Mouse (Mus musculus) embryo, embryonic 11 days (tissue): ENCODE measurements around the gene Capn9.

Experiments
- DNase-seq: peaks from one replicate; pipeline ENCODE4 v3.0.0-alpha.2; 2015

Gene Capn9

GRCm38 (mm10) chr8:124648311-124648710, 72.4 kb downstream of the Capn9 start:
- DNase-seq, result peak; percentile 12

- DNase-seq, result no peak
These were observed 75.9 kb downstream of the Capn9 start for GRCm38 (mm10) chr8:124651776-124652175.

- peak; percentile 26 for DNase-seq
These were observed 76.6 kb downstream of the Capn9 start for GRCm38 (mm10) chr8:124652546-124652945.

GRCm38 (mm10) chr8:124653568-124654475, 77.9 kb downstream of the Capn9 start:
- peak; percentile 37 for DNase-seq

DNA sequence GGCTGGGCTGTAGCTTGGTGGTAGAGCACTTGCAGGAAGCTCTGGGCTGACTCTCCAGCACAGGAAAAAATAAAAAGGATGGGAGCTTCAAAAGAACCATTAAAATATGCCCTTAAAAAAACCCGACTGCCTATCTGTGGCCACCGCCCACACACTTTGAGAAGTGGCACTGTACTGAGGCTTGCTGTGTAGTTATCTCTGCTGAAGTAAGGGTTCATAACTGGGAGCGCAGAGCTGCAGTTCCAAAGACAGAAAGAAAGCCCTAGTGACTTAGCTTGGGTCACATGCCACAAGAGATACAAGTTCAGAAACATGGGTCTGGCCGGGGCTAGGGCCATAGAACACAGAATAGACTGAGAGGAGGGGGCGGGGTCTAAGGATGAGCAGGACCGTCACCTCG, 82.0 kb downstream of the Capn9 start:
- no peak for DNase-seq

GRCm38 (mm10) chr8:124658415-124658814, 82.5 kb downstream of the Capn9 start:
- no peak for DNase-seq

GRCm38 (mm10) chr8:124661781-124662180, 85.9 kb downstream of the Capn9 start:
- DNase-seq, result no peak

GRCm38 (mm10) chr8:124662446-124663111, 86.7 kb downstream of the Capn9 start:
- peak; percentile 52 for DNase-seq

DNA sequence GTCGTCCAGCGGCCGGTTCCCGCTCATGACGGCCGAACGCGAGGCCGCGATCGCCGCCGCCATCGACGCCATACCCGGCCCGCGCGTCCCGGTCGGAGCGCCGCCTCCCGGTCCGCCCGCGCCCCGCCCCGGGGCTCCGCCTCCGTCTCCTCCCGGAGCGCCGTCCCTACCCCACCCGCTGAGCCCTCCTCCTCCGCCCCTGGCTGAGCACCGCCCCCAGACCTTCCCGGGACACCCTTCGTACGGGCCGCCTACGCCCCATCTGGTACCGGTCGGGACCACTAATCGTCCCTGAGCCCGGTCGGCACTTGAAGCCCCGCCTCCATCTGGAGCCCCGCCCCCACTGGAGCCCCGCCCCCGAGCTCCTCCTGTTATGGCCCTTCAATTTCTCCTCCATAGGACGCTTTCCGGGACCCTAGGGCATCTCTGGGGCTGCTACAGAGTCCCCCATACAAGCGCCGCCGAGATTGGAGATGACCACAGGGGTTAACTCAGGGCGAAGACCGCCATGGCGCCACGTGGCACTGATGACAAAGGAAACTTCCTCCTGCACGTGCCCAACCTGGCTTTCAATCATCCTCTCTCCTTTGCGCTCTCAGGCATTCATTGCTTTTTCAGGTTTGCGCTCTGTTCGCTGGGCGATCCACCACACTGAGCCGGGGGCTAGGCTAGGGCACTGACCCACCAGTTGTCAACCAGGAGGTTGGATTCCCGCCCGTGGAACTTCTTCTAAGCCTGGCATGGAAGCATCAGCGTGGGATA, 87.4 kb downstream of the Capn9 start, which contains the start of gene 2310022B05Rik:
TSS of gene 2310022B05Rik (minus strand) at position 258 of the 762 bp plus-strand sequence.
- peak; percentile 89 for DNase-seq

DNA sequence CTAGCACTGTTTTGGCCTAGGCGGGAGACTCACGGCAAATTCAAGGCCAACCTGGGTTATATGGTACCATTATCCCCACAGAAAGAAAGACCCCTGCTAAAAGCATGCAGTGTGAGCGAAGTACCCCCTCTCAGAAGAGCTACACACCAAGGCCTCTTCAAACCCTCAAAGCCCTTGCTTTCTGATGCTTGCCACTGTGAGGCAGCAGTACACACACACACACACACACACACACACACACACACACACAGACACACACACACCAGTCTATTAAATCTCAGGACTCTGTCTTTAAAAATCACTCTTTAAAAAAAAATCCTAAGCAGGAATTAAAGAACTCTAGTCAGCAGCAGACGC, 87.9 kb downstream of the Capn9 start:
- no peak for DNase-seq

DNA sequence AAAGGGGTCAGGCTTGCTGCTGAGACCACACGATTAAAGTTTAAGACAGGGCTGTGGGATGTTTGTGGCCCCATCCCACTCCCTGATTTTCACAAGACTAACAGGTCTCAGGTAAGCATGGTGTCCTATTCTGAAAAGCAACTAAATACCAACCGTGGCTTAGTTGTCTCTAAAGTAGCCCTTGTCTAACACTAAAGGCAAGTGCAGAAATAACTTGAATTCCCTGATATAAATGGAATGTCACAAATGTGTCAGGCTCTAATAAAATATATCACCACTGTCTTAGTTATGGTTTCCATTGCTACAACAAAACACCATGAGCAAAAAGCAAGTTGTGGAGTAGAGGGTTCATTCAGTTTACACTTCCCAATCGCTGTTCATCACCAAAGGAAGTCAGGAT, 88.5 kb downstream of the Capn9 start:
- DNase-seq, result no peak
